Mouse (Mus musculus) C2C12 (cell line): ENCODE measurements around the gene Wtap. TPM values are rescaled to one million over a fixed set of nuclear protein-coding genes. Genes with fewer than 3 reads are reported as not detected.
A peak's percentile ranks its signal among the peaks of the same experiment; 100 is the strongest.
"Not testable (repeated sequence)": the region's sequence is repeated elsewhere in the genome, so short reads cannot be mapped to it uniquely, and the experiment has no call there.

Experiments used
- H3K27me3 ChIP-seq: one replicate; pipeline ENCODE4 v1.6.1; 2011; ENCODE audit not compliant: control insufficient read depth, insufficient read depth, insufficient read length
- H3K36me3 ChIP-seq: one replicate; pipeline ENCODE4 v1.6.1; 2011; ENCODE audit not compliant: control insufficient read depth, insufficient read depth
- H3K4me3 ChIP-seq: one replicate; pipeline ENCODE4 v1.5.1; 2011; ENCODE audit warnings: mild to moderate bottlenecking, control low read depth; ENCODE audit not compliant: poor library complexity, insufficient read depth, severe bottlenecking
- H3K79me2 ChIP-seq: one replicate; pipeline ENCODE4 v1.6.1; 2011; ENCODE audit not compliant: control insufficient read depth, insufficient read depth
- H3K79me3 ChIP-seq: one replicate; pipeline ENCODE4 v1.6.1; 2011; ENCODE audit warnings: low read depth, control low read depth
- H3ac ChIP-seq: one replicate; pipeline ENCODE3; 2011; ENCODE audit warnings: low read depth; ENCODE audit not compliant: control insufficient read depth, insufficient read length
- CEBPB ChIP-seq: IDR thresholded peaks from one replicate; pipeline ENCODE4 v1.6.1; 2011; ENCODE audit warnings: low read depth, mild to moderate bottlenecking, control low read depth, moderate library complexity
- CTCF ChIP-seq: IDR thresholded peaks from one replicate; pipeline ENCODE4 v1.5.1; 2011; ENCODE audit not compliant: control insufficient read depth, insufficient read depth, insufficient read length
- FOSL1 ChIP-seq: IDR thresholded peaks from one replicate; pipeline ENCODE4 v1.8.0; 2011; ENCODE audit warnings: mild to moderate bottlenecking, low read length; ENCODE audit not compliant: poor library complexity, insufficient read depth, severe bottlenecking
- MAX ChIP-seq: IDR thresholded peaks from one replicate; pipeline ENCODE4 v1.6.1; 2011; ENCODE audit warnings: mild to moderate bottlenecking, control low read depth
- MYOD1 ChIP-seq: IDR thresholded peaks from one replicate; pipeline ENCODE4 v1.6.1; 2011; ENCODE audit warnings: low read depth; ENCODE audit not compliant: control insufficient read depth, insufficient read length
- MYOG ChIP-seq: IDR thresholded peaks from one replicate; pipeline ENCODE4 v1.6.1; 2011; ENCODE audit not compliant: control insufficient read depth, insufficient read length; ENCODE audit errors: extremely low read depth
- USF1 ChIP-seq: IDR thresholded peaks from one replicate; pipeline ENCODE4 v1.6.1; 2011; ENCODE audit warnings: low read depth, mild to moderate bottlenecking, control low read depth, moderate library complexity
- long read RNA-seq, 2 experiments: library from polyadenylated mRNA; unstranded; transcript quantifications; one replicate each; pipeline ENCODE4 v2.0.0; 2019 to 2020
- polyA plus RNA-seq: library from polyadenylated mRNA; unstranded; fragments of >200 nt; fragmentation: generic; extraction: Trizol; gene quantifications from one replicate; pipeline ENCODE4 v1.2.1, GENCODE M21; 2012; ENCODE audit warnings: missing spikeins

Wtap gene
- 25.7 TPM for polyA plus RNA-seq
- long read RNA-seq, experiment 1, transcript Wtap-201 (8 exons, 2,051 nt), result minor isoform, 13 of 67 reads
- long read RNA-seq, experiment 1, transcript Wtap-203 (8 exons, 2,060 nt), result minor isoform, 12 of 67 reads
- long read RNA-seq, experiment 1, transcript Wtap-205 (6 exons, 2,442 nt), result major isoform, 18 of 67 reads
- long read RNA-seq, experiment 1, transcript Wtap-204 (6 exons, 3,187 nt), result minor isoform, 17 of 67 reads
- long read RNA-seq, experiment 1, partial matches to known transcripts, result 0 of 67 reads
- long read RNA-seq, experiment 1, other reads (novel, unspliced or antisense), result 7 of 67 reads
- long read RNA-seq, experiment 2, transcript Wtap-201 (8 exons, 2,051 nt), result minor isoform, 69 of 323 reads
- long read RNA-seq, experiment 2, transcript Wtap-204 (6 exons, 3,187 nt), result minor isoform, 78 of 323 reads
- long read RNA-seq, experiment 2, transcript Wtap-203 (8 exons, 2,060 nt), result minor isoform, 76 of 323 reads
- long read RNA-seq, experiment 2, transcript Wtap-205 (6 exons, 2,442 nt), result major isoform, 83 of 323 reads
- long read RNA-seq, experiment 2, partial matches to known transcripts, result 3 of 323 reads
- long read RNA-seq, experiment 2, other reads (novel, unspliced or antisense), result 14 of 323 reads

GRCm38 (mm10) chr17:12994069-12994468, at the start of gene Wtap:
Gene Wtap (minus strand): TSS chr17:12994169.
- Histone ChIP-seq H3K27me3 (no peaks in the 10 kb centered on the region), H3K79me3 (peaks cover 25% of the 10 kb centered on the region), H3K36me3 (peaks cover 7% of the 10 kb centered on the region), H3K79me2 (peaks cover 29% of the 10 kb centered on the region), H3ac (peak within 1 kb of the TSS; percentile 85), H3K4me3 (peak within 1 kb of the TSS; percentile 89)
- no peak for TF ChIP-seq MAX
- TF ChIP-seq MYOG, result no peak
- no peak for TF ChIP-seq CEBPB
- TF ChIP-seq MYOD1, result no peak
- no peak for TF ChIP-seq CTCF
- TF ChIP-seq FOSL1, result no peak
- TF ChIP-seq USF1, result no peak

- H3ac ChIP-seq, H3K27me3 ChIP-seq, H3K4me3 ChIP-seq, H3K79me2 ChIP-seq, H3K79me3 ChIP-seq, H3K36me3 ChIP-seq: not testable (repeated sequence)
These were observed 42.7 kb upstream of the Wtap start for GRCm38 (mm10) chr17:13036627-13037192.

GRCm38 (mm10) chr17:13013316-13013715, 19.3 kb upstream of the Wtap start:
- Histone ChIP-seq H3K79me3 (peaks cover 7% of the 10 kb centered on the region), H3K36me3 (peaks cover 42% of the 10 kb centered on the region), H3K27me3 (no peaks in the 10 kb centered on the region), H3ac (no peak overlapping the region), H3K4me3 (no peak overlapping the region), H3K79me2 (peaks cover 13% of the 10 kb centered on the region)
- TF ChIP-seq FOSL1, result no peak
- no peak for TF ChIP-seq USF1
- no peak for TF ChIP-seq CEBPB
- TF ChIP-seq MAX, result no peak
- no peak for TF ChIP-seq CTCF
- TF ChIP-seq MYOG, result no peak
- TF ChIP-seq MYOD1, result no peak

- peaks cover 29% of the 10 kb centered on the region for H3K36me3 ChIP-seq
- H3K27me3 ChIP-seq, result no peaks in the 10 kb centered on the region
These were observed 15.9 kb upstream of the Wtap start for GRCm38 (mm10) chr17:13009887-13010286.

GRCm38 (mm10) chr17:13008528-13008927, 14.6 kb upstream of the Wtap start:
- TF ChIP-seq MYOG, result no peak
- TF ChIP-seq USF1, result no peak
- no peak for TF ChIP-seq CEBPB
- no peak for TF ChIP-seq MYOD1
- TF ChIP-seq MAX, result no peak
- no peak for TF ChIP-seq FOSL1
- no peak for TF ChIP-seq CTCF
- Histone ChIP-seq H3K4me3 (peak overlapping the region; percentile 51), H3K79me3 (peaks cover 7% of the 10 kb centered on the region), H3K27me3 (no peaks in the 10 kb centered on the region), H3ac (peak overlapping the region; percentile 89), H3K79me2 (peaks cover 15% of the 10 kb centered on the region), H3K36me3 (peaks cover 24% of the 10 kb centered on the region)

More at GRCm38 (mm10) chr17:13009887-13010286, 15.9 kb upstream of the Wtap start:
- H3K79me2 ChIP-seq, result peaks cover 15% of the 10 kb centered on the region
- no peak for TF ChIP-seq FOSL1
- peak; percentile 36 for TF ChIP-seq CEBPB
- no peak for TF ChIP-seq USF1
- TF ChIP-seq MAX, result peak; percentile 84
- TF ChIP-seq CTCF, result no peak
- TF ChIP-seq MYOD1, result no peak
- no peak for TF ChIP-seq MYOG
- H3ac ChIP-seq, result no peak overlapping the region
- peaks cover 7% of the 10 kb centered on the region for H3K79me3 ChIP-seq
- no peak overlapping the region for H3K4me3 ChIP-seq
